Mouse (Mus musculus): ENCODE measurements around the gene Mfrp. TPM values are rescaled to one million over a fixed set of nuclear protein-coding genes. Genes with fewer than 3 reads are reported as not detected.
"Not testable (repeated sequence)": the region's sequence is repeated elsewhere in the genome, so short reads cannot be mapped to it uniquely, and the experiment has no call there.

Mfrp gene
- polyA plus RNA-seq, 1 experiment from 2014 or later: not detected

DNA sequence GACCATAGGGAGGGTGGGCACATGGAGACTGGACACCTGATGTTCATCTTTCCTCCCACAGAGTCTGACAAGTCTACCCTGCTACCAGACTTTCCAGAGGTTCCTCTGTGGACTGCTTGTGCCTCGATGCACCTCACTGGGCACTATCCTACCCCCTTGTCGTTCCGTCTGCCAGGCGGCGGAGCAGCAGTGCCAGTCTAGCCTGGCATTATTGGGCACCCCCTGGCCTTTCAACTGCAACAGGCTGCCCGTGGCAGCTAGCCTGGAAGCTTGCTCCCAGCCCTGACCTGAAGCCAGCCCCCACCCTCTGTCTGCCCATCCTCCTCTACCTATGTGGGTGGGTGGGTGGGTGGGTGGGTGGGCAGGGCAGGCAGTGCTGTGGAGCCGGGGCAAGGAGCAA, 4.7 kb downstream of the Mfrp start:
- Histone ChIP-seq H3K79me2 (ENCODE audit: inconsistent target) (peaks cover 43% of the 10 kb centered on the region), H3K4me3 (ENCODE audit: inconsistent target) (no peak overlapping the region), H3K27ac (no peak overlapping the region), H3K36me3 (ENCODE audit: inconsistent target) (no peaks in the 10 kb centered on the region)
- 96% methylated on average over 7 of the region's 7 CpGs for WGBS (ENCODE audit: missing documents)

DNA sequence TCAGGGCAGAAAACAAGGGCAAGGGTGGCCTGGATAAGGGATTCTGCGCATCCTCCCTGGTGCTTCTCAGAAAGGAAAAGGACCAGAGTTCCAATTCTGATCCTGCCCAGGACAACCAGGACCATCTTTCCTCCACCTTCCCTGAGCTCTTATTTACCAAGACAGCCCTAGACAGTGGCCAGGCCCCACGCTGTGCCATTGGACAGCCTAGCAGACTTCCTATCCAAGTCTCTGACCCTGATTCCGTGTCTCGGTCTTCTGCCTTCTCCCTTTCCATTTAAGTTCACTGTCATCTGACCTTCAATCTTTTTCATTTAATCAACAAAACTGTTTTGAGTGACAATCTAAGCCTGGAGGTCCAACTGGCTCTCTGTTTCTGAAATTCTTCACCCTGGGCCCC, 5.1 kb downstream of the Mfrp start:
- H3K79me2 ChIP-seq (ENCODE audit: inconsistent target): peaks cover 44% of the 10 kb centered on the region
- 96% methylated on average over 4 of the region's 4 CpGs for WGBS (ENCODE audit: missing documents)
- no peak overlapping the region for H3K4me3 ChIP-seq (ENCODE audit: inconsistent target)
- H3K27ac ChIP-seq: no peak overlapping the region
- H3K36me3 ChIP-seq (ENCODE audit: inconsistent target): no peaks in the 10 kb centered on the region

DNA sequence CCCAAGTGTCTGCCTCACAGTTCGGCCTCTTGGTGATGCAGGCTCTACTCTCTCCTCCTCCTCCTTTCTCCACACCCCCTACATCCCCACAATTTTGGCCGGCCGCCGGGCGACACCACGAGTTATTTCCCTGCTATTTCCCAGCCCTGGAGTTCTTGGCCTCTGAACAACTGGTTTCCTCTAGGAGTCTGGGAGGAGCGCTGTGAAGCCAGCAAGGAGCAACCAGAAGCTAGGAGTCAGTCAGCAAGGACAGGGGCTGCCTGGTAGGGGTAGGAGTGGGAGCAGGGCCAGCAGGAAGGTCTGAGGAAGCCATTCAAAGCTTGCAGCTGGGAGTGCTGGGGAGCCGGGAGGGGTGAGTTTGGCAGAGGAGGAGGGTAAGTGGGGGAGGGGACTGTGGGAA, 5.6 kb downstream of the Mfrp start, which contains the start of gene C1qtnf5:
Gene C1qtnf5, plus strand, starts transcription at position 136 of the 400 bp plus-strand sequence.
- Histone ChIP-seq H3K4me3 (ENCODE audit: inconsistent target) (no peak within 1 kb of the TSS), H3K27ac (no peak within 1 kb of the TSS), H3K79me2 (ENCODE audit: inconsistent target) (peaks cover 49% of the 10 kb centered on the region), H3K36me3 (ENCODE audit: inconsistent target) (no peaks in the 10 kb centered on the region)
- 95% methylated on average over 4 of the region's 8 CpGs for WGBS (ENCODE audit: missing documents)

GRCm38 (mm10) chr9:44107557-44108179, 6.1 kb downstream of the Mfrp start:
- Histone ChIP-seq H3K27ac (no peak overlapping the region), H3K79me2 (ENCODE audit: inconsistent target) (peaks cover 50% of the 10 kb centered on the region), H3K4me3 (ENCODE audit: inconsistent target) (no peak overlapping the region), H3K36me3 (ENCODE audit: inconsistent target) (no peaks in the 10 kb centered on the region)
- WGBS (ENCODE audit: missing documents): 91% methylated on average over 22 of the region's 25 CpGs

GRCm38 (mm10) chr9:44108269-44109055, 6.9 kb downstream of the Mfrp start:
- H3K4me3 ChIP-seq (ENCODE audit: inconsistent target): no peak overlapping the region
- H3K27ac ChIP-seq: no peak overlapping the region
- no peaks in the 10 kb centered on the region for H3K36me3 ChIP-seq (ENCODE audit: inconsistent target)
- peaks cover 50% of the 10 kb centered on the region for H3K79me2 ChIP-seq (ENCODE audit: inconsistent target)
- 94% methylated on average over 31 of the region's 31 CpGs for WGBS (ENCODE audit: missing documents)

GRCm38 (mm10) chr9:44109360-44110095, 8.0 kb downstream of the Mfrp start:
- Histone ChIP-seq H3K4me3 (ENCODE audit: inconsistent target) (no peak overlapping the region), H3K36me3 (ENCODE audit: inconsistent target) (no peaks in the 10 kb centered on the region), H3K27ac (no peak overlapping the region), H3K79me2 (ENCODE audit: inconsistent target) (peaks cover 50% of the 10 kb centered on the region)
- 17% methylated on average over 7 of the region's 9 CpGs for WGBS (ENCODE audit: missing documents)

DNA sequence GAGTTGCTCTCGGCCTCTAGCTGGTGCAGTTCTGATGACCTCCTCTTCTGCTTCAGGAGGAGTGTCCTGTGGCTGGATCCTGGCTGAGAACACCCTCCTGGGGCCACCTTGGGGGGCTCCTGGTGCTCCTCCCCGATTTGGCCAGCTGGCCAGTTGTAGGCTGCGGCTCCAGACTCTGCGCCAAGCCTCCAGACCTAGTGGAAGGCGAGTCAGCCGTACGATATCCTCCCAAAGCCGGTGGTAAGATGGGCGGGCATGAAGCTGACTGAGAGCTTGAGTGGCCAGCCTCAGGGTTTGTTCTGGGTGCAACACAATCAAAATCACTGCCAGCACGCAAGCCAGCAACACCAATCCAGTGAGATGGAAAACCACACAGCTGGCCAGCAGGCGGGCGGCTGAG, 10.4 kb downstream of the Mfrp start:
- not testable (repeated sequence) for H3K36me3 ChIP-seq (ENCODE audit: inconsistent target); H3K27ac ChIP-seq; H3K4me3 ChIP-seq (ENCODE audit: inconsistent target)
- WGBS (ENCODE audit: missing documents): 82% methylated on average over 4 of the region's 12 CpGs
- H3K79me2 ChIP-seq (ENCODE audit: inconsistent target): peaks cover 45% of the 10 kb centered on the region

DNA sequence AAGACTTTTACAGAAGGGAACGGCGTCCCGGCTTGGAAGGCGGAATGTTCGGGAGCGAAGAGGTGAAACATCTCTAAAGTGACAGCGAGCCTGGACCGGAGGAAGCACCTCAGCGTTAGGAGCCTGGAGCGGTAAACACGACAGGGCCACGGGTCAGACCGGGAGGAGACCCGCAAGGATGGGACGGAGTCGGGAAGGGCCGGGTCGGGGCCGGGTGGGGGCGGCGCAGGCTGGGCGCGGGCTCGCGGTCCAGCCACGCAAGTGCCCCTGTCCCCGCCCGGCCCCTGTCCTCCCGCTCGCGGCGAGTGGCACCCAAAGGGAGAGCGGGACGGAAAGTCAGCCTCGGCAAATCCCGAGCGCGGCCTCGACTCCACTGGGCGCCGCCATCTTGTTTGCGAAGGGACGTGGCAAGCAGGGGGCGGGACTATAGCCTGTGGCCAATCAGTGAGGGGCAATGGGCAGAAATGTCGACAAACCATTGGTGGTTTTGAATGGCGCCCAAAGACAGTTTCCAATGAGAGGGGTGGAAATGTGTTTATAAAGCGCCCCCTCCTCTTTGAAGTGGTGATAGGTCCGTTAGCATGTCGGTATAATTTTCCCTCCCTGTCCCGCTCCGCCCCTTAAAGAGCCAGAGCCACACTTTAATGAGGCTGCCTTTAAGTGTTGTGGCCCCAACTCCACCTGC, 11.7 kb downstream of the Mfrp start, which contains the start of the genes Gm49380 and Rnf26:
Gene Gm49380, minus strand, starts transcription at position 396 of the 685 bp plus-strand sequence.
Gene Rnf26, minus strand, starts transcription at position 413 of the 685 bp plus-strand sequence.
- H3K79me2 ChIP-seq (ENCODE audit: inconsistent target): peaks cover 32% of the 10 kb centered on the region
- no peaks in the 10 kb centered on the region for H3K36me3 ChIP-seq (ENCODE audit: inconsistent target)
- WGBS (ENCODE audit: missing documents): under 1% methylated on average over 51 of the region's 51 CpGs
- peak within 1 kb of the TSS; percentile 48 for H3K4me3 ChIP-seq (ENCODE audit: inconsistent target)
- H3K27ac ChIP-seq: no peak within 1 kb of the TSS

DNA sequence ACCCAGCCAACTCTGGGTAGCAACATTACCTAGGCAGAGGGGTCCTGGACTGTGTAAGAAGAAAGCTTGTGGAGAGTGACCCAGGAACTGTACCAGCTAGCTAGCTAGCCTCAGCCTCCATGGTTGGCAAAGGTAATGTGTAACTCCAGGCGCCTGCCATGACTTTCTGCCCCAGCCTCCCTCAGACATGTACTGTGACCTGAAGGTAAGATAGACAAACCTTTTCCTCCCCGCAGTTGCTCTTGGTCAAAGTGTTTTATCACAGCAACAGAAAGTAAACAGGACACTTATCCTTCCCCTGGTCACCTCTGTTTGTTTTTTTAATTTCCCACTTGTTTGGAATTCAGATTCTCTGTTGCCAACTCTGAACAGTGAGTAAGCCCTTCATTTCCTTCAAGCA, 12.9 kb downstream of the Mfrp start:
- H3K4me3 ChIP-seq (ENCODE audit: inconsistent target): no peak overlapping the region
- no peaks in the 10 kb centered on the region for H3K36me3 ChIP-seq (ENCODE audit: inconsistent target)
- peaks cover 20% of the 10 kb centered on the region for H3K79me2 ChIP-seq (ENCODE audit: inconsistent target)
- no peak overlapping the region for H3K27ac ChIP-seq
- 97% methylated on average over 2 of the region's 2 CpGs for WGBS (ENCODE audit: missing documents)

GRCm38 (mm10) chr9:44115599-44115998, 14.1 kb downstream of the Mfrp start:
- peaks cover 8% of the 10 kb centered on the region; the same call in 1 of the 2 replicates for H3K79me2 ChIP-seq (ENCODE audit: inconsistent target)

DNA sequence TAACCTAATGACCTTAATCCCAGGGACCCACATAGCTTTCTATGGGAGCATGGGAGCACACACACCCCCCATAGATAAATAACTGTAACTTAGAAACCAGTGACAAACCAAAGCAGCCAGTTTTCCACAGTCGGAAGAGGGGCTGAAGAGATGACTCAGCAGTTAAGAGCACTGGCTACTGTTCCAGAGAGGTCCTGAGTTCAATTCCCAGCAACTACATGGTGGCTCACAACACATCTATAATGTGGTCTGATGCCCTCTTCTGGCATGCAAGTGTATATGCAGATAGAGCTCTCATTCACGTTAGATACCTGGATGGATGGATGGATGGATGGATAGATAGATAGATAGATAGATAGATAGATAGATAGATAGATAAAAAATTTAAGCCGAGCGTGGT, 14.7 kb downstream of the Mfrp start:
- Histone ChIP-seq H3K27ac (no peak overlapping the region), H3K79me2 (ENCODE audit: inconsistent target) (peaks cover 7% of the 10 kb centered on the region; the same call in 1 of the 2 replicates), H3K36me3 (ENCODE audit: inconsistent target) (no peaks in the 10 kb centered on the region), H3K4me3 (ENCODE audit: inconsistent target) (no peak overlapping the region)
- WGBS (ENCODE audit: missing documents): 94% methylated on average over 2 of the region's 4 CpGs

More at GRCm38 (mm10) chr9:44115599-44115998, 14.1 kb downstream of the Mfrp start:
- H3K27ac ChIP-seq: no peak overlapping the region
- 85% methylated on average over 9 of the region's 9 CpGs for WGBS (ENCODE audit: missing documents)
- no peaks in the 10 kb centered on the region for H3K36me3 ChIP-seq (ENCODE audit: inconsistent target)
- no peak overlapping the region for H3K4me3 ChIP-seq (ENCODE audit: inconsistent target)

DNA sequence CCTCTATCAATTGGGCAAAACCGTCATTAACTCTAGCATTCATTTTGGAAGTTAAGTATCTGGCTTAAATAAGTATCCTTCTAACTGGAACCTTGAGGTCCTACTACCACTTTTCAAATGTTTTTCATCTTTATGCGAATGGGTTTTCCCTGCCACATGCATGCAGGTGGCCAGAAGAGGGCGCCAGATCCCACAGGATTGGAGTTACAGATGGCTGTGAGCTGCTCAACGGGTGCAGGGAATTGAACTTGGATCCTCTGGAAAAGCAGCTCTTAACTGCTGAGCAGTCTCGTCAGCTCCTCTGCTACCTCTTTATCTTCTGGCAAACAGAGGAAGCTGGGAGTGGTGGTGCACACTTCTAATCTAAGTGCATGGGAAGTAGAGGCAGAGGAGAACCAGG, 17.5 kb downstream of the Mfrp start:
- 67% methylated on average over 5 of the region's 5 CpGs for WGBS (ENCODE audit: missing documents)
- H3K79me2 ChIP-seq (ENCODE audit: inconsistent target): no peaks in the 10 kb centered on the region
- H3K4me3 ChIP-seq (ENCODE audit: inconsistent target): no peak overlapping the region
- H3K36me3 ChIP-seq (ENCODE audit: inconsistent target): no peaks in the 10 kb centered on the region
- H3K27ac ChIP-seq: no peak overlapping the region

DNA sequence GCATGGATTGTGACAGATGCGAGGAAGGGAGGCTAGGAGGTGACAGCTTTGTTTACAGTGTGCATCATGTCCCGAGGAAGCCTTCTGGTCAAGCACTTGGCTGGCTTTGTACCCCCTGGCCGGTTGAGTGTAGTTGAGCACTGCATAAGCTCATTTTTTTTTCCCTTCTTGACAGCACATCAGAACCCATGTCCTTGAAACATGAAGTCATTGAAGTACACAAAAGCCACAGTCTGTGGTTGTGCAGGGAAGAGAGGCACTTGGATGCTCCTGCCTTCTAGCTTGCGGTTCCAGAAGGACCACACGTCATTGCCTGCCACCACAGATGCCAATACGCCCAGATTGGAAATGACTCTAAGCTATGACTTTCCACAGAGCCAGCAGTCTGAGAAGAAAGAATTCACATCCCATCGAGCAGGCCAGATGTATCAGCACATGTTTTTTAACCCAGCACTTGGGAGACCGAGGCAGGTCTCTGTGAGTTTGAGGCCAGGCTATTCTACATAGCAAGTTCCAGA, 18.5 kb downstream of the Mfrp start:
- H3K4me3 ChIP-seq (ENCODE audit: inconsistent target): no peak overlapping the region
- no peaks in the 10 kb centered on the region for H3K36me3 ChIP-seq (ENCODE audit: inconsistent target)
- H3K27ac ChIP-seq: no peak overlapping the region
- 90% methylated on average over 7 of the region's 8 CpGs for WGBS (ENCODE audit: missing documents)
- no peaks in the 10 kb centered on the region for H3K79me2 ChIP-seq (ENCODE audit: inconsistent target)

DNA sequence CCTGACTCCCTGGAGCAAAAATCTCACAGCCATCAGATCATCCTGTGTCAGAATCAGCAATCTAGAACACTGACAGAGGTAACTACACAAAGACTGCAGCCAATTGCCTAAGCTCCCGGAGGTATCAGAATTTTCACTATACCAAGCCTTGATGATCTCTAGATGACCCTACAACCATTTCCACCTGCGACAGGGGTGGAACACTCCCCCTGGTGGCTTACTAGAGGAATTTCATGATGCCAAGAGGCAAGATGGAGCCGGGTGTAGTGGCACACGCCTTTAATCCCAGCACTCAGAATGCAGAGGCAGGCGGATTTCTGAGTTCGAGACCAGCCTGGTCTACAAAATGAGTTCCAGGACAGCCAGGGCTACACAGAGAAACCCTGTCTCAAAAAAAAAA, 22.8 kb downstream of the Mfrp start:
- 67% methylated on average over 6 of the region's 6 CpGs for WGBS (ENCODE audit: missing documents)
- no peaks in the 10 kb centered on the region for H3K36me3 ChIP-seq (ENCODE audit: inconsistent target)

More for the DNA sequence above, 22.8 kb downstream of the Mfrp start:
- Histone ChIP-seq H3K79me2 (ENCODE audit: inconsistent target) (no peaks in the 10 kb centered on the region), H3K27ac (no peak overlapping the region), H3K4me3 (ENCODE audit: inconsistent target) (no peak overlapping the region)
